Mouse (Mus musculus): ENCODE measurements at regions not wholly inside any gene's neighbourhood (a gene's known extent, or its start where the extent isn't known, plus 50 kb on each side); places are given as distances from the start of the nearest gene placed in this dataset.

DNA sequence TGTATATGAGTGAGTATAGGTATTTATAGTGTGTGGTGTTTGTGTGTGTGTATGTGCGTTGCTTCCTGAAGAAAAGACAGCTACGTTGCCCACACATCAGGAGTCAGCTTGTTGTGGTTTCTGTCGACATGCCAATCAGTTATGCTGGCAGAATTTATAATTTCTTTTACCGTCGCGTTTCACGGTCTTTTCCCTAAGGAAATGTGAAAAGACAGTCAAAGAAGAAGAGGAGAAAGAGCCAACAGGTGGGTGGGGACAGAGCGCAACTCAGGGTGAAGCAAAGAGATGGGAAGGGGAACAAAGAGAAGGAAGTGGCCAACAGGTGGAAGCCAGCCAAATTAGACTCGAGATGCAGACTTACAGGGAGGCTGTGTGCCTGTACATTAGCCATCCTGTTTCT is 204.2 kb downstream of the Rpap3 start:
- H3K27ac ChIP-seq (ENCODE audit: control insufficient read depth, insufficient read depth, low read length), result no peak overlapping the region
- no peaks in the 10 kb centered on the region; the same call in 1 of the 2 replicates for H3K4me1 ChIP-seq (replicated peaks; ENCODE audit: control insufficient read depth, insufficient read depth, low read length)
- DNase-seq, result peak; percentile 22
- H3K4me3 ChIP-seq (ENCODE audit: control insufficient read depth, insufficient read depth, low read length), result no peak overlapping the region
- no peaks in the 10 kb centered on the region for H3K36me3 ChIP-seq (ENCODE audit: control insufficient read depth, insufficient read depth, low read length)
- 5% methylated on average over 9 of the region's 9 CpGs for WGBS
- no peaks in the 10 kb centered on the region for H3K27me3 ChIP-seq (ENCODE audit: control insufficient read depth, insufficient read depth, low read length)
- TF ChIP-seq POLR2A (IDR thresholded peaks at IDR 0.05; ENCODE audit: control insufficient read depth, extremely low read depth, insufficient read depth, low read length, poor library complexity), result no peak
- TF ChIP-seq CTCF (IDR thresholded peaks at IDR 0.05; ENCODE audit: borderline replicate concordance, control insufficient read depth, extremely low read depth, insufficient read depth, low read length, poor library complexity), result no peak

DNA sequence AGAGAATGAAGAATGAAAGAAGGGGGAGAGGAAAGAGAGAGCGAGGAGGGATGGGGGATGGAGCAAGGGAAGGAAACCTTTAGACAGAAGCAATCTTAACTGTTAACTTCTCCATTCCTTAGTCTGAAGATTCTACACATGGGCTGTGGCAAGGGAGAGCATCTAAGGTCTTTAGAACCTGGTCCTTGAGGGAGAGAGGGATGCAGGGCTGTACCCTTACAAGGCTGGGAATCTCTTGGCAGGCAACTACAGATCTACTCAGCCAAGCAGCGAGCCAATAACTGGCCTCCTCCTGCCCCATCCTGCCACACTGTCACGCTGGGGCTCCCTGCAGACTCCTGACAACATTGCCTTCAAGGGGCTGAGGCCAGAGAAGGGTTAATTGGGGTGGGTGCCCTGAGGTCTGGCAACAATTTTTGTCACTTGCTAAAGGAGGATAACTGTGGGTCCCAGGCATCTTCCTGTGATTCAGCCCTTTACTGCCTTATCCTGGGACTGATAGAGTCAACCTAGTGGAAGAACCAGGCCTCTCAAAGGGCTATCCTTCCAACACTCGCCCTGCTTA is 205.7 kb downstream of the Rpap3 start:
- no peak for TF ChIP-seq POLR2A (IDR thresholded peaks at IDR 0.05; ENCODE audit: control insufficient read depth, extremely low read depth, insufficient read depth, low read length, poor library complexity)
- TF ChIP-seq CTCF (IDR thresholded peaks at IDR 0.05; ENCODE audit: borderline replicate concordance, control insufficient read depth, extremely low read depth, insufficient read depth, low read length, poor library complexity), result no peak
- WGBS, result 97% methylated on average over 4 of the region's 4 CpGs
- Histone ChIP-seq H3K36me3 (ENCODE audit: control insufficient read depth, insufficient read depth, low read length) (no peaks in the 10 kb centered on the region), H3K27me3 (ENCODE audit: control insufficient read depth, insufficient read depth, low read length) (no peaks in the 10 kb centered on the region), H3K4me1 (replicated peaks; ENCODE audit: control insufficient read depth, insufficient read depth, low read length) (no peaks in the 10 kb centered on the region; the same call in 1 of the 2 replicates), H3K27ac (ENCODE audit: control insufficient read depth, insufficient read depth, low read length) (no peak overlapping the region), H3K4me3 (ENCODE audit: control insufficient read depth, insufficient read depth, low read length) (no peak overlapping the region)
- no peak for DNase-seq

DNA sequence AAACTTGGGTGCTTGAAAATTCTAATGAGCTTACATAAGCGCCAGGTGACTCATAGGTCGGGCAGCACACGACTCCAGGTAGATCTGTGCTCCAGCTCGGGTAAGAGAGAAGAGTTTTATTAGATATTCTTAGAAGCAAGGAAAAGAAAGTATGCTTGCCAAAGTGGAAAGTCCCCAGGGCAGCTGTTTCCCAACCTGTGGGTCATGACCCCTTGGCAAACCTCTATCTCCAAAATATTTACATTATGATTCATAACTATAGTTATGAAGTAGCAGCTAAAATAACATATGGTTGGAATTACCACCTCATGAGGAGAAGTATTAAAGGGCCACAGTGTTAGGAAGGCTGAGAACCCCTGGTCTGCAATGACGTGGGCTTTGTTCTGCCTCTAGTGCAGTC is 206.4 kb downstream of the Rpap3 start:
- H3K27ac ChIP-seq (ENCODE audit: control insufficient read depth, insufficient read depth, low read length), result no peak overlapping the region

GRCm38 (mm10) chr15:97498375-97498774 is 207.2 kb downstream of the Rpap3 start:
- Histone ChIP-seq H3K36me3 (ENCODE audit: control insufficient read depth, insufficient read depth, low read length) (no peaks in the 10 kb centered on the region), H3K27ac (ENCODE audit: control insufficient read depth, insufficient read depth, low read length) (no peak overlapping the region), H3K27me3 (ENCODE audit: control insufficient read depth, insufficient read depth, low read length) (no peaks in the 10 kb centered on the region), H3K4me3 (ENCODE audit: control insufficient read depth, insufficient read depth, low read length) (no peak overlapping the region), H3K4me1 (replicated peaks; ENCODE audit: control insufficient read depth, insufficient read depth, low read length) (no peaks in the 10 kb centered on the region; the same call in 1 of the 2 replicates)
- TF ChIP-seq POLR2A (IDR thresholded peaks at IDR 0.05; ENCODE audit: control insufficient read depth, extremely low read depth, insufficient read depth, low read length, poor library complexity) (no peak), CTCF (IDR thresholded peaks at IDR 0.05; ENCODE audit: borderline replicate concordance, control insufficient read depth, extremely low read depth, insufficient read depth, low read length, poor library complexity) (no peak)
- peak; percentile 73 for DNase-seq
- WGBS, result 84% methylated on average over 3 of the region's 3 CpGs

More for the DNA sequence above, 206.4 kb downstream of the Rpap3 start:
- TF ChIP-seq POLR2A (IDR thresholded peaks at IDR 0.05; ENCODE audit: control insufficient read depth, extremely low read depth, insufficient read depth, low read length, poor library complexity), result no peak
- TF ChIP-seq CTCF (IDR thresholded peaks at IDR 0.05; ENCODE audit: borderline replicate concordance, control insufficient read depth, extremely low read depth, insufficient read depth, low read length, poor library complexity), result no peak
- no peaks in the 10 kb centered on the region for H3K36me3 ChIP-seq (ENCODE audit: control insufficient read depth, insufficient read depth, low read length)
- no peaks in the 10 kb centered on the region; the same call in 1 of the 2 replicates for H3K4me1 ChIP-seq (replicated peaks; ENCODE audit: control insufficient read depth, insufficient read depth, low read length)
- H3K27me3 ChIP-seq (ENCODE audit: control insufficient read depth, insufficient read depth, low read length), result no peaks in the 10 kb centered on the region
- WGBS, result 82% methylated on average over 5 of the region's 5 CpGs
- no peak for DNase-seq
- no peak overlapping the region for H3K4me3 ChIP-seq (ENCODE audit: control insufficient read depth, insufficient read depth, low read length)

DNA sequence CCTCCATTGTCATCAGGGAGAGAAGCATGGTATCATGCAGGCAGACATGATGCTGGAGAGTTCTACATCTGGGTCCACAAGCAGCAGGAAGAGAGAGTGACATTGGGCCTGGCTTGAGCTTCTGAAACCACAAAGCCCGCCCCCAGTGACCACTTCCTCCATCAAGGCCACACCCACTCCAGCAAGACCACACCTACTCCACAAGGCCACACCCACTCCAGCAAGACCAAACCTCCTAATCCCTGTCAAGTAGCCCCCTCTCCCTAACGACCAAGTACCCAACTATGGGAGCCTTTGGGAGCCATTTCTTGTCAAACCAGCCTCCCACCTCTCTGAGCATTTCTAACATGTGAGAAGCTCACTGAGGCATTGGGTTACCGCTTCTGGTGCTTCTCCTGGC is 209.6 kb downstream of the Rpap3 start:
- 93% methylated on average over 3 of the region's 3 CpGs for WGBS
- Histone ChIP-seq H3K36me3 (ENCODE audit: control insufficient read depth, insufficient read depth, low read length) (no peaks in the 10 kb centered on the region), H3K4me3 (ENCODE audit: control insufficient read depth, insufficient read depth, low read length) (no peak overlapping the region), H3K27ac (ENCODE audit: control insufficient read depth, insufficient read depth, low read length) (no peak overlapping the region), H3K27me3 (ENCODE audit: control insufficient read depth, insufficient read depth, low read length) (no peaks in the 10 kb centered on the region), H3K4me1 (replicated peaks; ENCODE audit: control insufficient read depth, insufficient read depth, low read length) (no peaks in the 10 kb centered on the region)
- TF ChIP-seq POLR2A (IDR thresholded peaks at IDR 0.05; ENCODE audit: control insufficient read depth, extremely low read depth, insufficient read depth, low read length, poor library complexity) (no peak), CTCF (IDR thresholded peaks at IDR 0.05; ENCODE audit: borderline replicate concordance, control insufficient read depth, extremely low read depth, insufficient read depth, low read length, poor library complexity) (no peak)
- DNase-seq, result no peak

DNA sequence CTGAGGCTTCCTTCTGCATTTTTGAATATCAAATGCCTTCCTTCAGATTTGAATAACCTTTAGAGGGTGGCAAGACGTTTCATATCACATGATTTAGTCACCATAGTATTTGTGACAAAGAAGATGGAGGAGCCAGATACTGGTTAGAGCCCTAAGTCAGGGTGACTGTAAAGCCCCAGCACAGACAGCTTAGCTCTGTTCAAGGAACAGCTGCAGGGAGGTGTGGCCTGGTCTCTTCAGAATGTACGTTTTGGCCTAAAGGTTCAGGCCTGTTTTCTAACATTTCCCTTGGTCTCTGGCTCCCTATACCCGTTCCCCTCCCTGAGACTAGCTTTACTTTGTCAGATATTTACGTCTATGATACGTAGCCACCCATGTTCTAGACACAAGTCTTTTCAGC is 212.3 kb downstream of the Rpap3 start:
- H3K36me3 ChIP-seq (ENCODE audit: control insufficient read depth, insufficient read depth, low read length), result no peaks in the 10 kb centered on the region
- DNase-seq, result no peak
- H3K27me3 ChIP-seq (ENCODE audit: control insufficient read depth, insufficient read depth, low read length), result no peaks in the 10 kb centered on the region
- H3K4me3 ChIP-seq (ENCODE audit: control insufficient read depth, insufficient read depth, low read length), result no peak overlapping the region
- no peaks in the 10 kb centered on the region for H3K4me1 ChIP-seq (replicated peaks; ENCODE audit: control insufficient read depth, insufficient read depth, low read length)
- TF ChIP-seq CTCF (IDR thresholded peaks at IDR 0.05; ENCODE audit: borderline replicate concordance, control insufficient read depth, extremely low read depth, insufficient read depth, low read length, poor library complexity) (no peak), POLR2A (IDR thresholded peaks at IDR 0.05; ENCODE audit: control insufficient read depth, extremely low read depth, insufficient read depth, low read length, poor library complexity) (no peak)
- 93% methylated on average over 5 of the region's 5 CpGs for WGBS
- no peak overlapping the region for H3K27ac ChIP-seq (ENCODE audit: control insufficient read depth, insufficient read depth, low read length)

GRCm38 (mm10) chr15:97491796-97492195 is 213.8 kb downstream of the Rpap3 start:
- DNase-seq, result no peak
- 95% methylated on average over 7 of the region's 7 CpGs for WGBS
- TF ChIP-seq CTCF (IDR thresholded peaks at IDR 0.05; ENCODE audit: borderline replicate concordance, control insufficient read depth, extremely low read depth, insufficient read depth, low read length, poor library complexity), result no peak
- no peak for TF ChIP-seq POLR2A (IDR thresholded peaks at IDR 0.05; ENCODE audit: control insufficient read depth, extremely low read depth, insufficient read depth, low read length, poor library complexity)

More at GRCm38 (mm10) chr15:97491796-97492195, 213.8 kb downstream of the Rpap3 start:
- Histone ChIP-seq H3K4me3 (ENCODE audit: control insufficient read depth, insufficient read depth, low read length) (no peak overlapping the region), H3K36me3 (ENCODE audit: control insufficient read depth, insufficient read depth, low read length) (no peaks in the 10 kb centered on the region), H3K4me1 (replicated peaks; ENCODE audit: control insufficient read depth, insufficient read depth, low read length) (no peaks in the 10 kb centered on the region), H3K27ac (ENCODE audit: control insufficient read depth, insufficient read depth, low read length) (no peak overlapping the region), H3K27me3 (ENCODE audit: control insufficient read depth, insufficient read depth, low read length) (no peaks in the 10 kb centered on the region)
